Mouse (Mus musculus) embryonic facial prominence, embryonic 14.5 days (tissue): ENCODE results near the gene Wsb1. TPM values are rescaled to one million over a fixed set of nuclear protein-coding genes. Genes with fewer than 3 reads are reported as not detected.
A peak's percentile ranks its signal among the peaks of the same experiment; 100 is the strongest.

ENCODE experiments used
- ATAC-seq: fragments of 200-750 bp; cut with Nextera tagmentation; 2 replicates; pipeline ENCODE4 v1.8.0; 2017; ENCODE audit warnings: low read depth, moderate number of reproducible peaks, moderate TSS enrichment
- DNase-seq: peaks from one replicate; pipeline ENCODE4 v3.0.0-alpha.2; 2015; ENCODE audit warnings: low spot score
- H3K27ac ChIP-seq: fragments of 300-500 bp; sonication (generic); replicated peaks from 2 replicates; pipeline ENCODE4 v1.5.1; 2014; ENCODE audit warnings: low read depth, mild to moderate bottlenecking, low read length, moderate library complexity
- H3K27me3 ChIP-seq: fragments of 300-500 bp; sonication (generic); replicated peaks from 2 replicates; pipeline ENCODE4 v1.6.1; 2014; ENCODE audit warnings: low read length; ENCODE audit not compliant: control insufficient read depth, insufficient read depth
- H3K36me3 ChIP-seq: fragments of 300-500 bp; sonication (generic); 2 replicates; pipeline ENCODE4 v1.6.1; 2014; ENCODE audit warnings: low read length, mixed read lengths; ENCODE audit not compliant: control insufficient read depth, insufficient read depth
- H3K4me1 ChIP-seq: fragments of 300-500 bp; sonication (generic); 2 replicates; pipeline ENCODE4 v1.6.1; 2014; ENCODE audit warnings: antibody characterized with exemption, low read length; ENCODE audit not compliant: control insufficient read depth, insufficient read depth
- H3K4me2 ChIP-seq: fragments of 300-500 bp; sonication (generic); 2 replicates; pipeline ENCODE4 v1.6.1; 2014; ENCODE audit warnings: low read depth, mild to moderate bottlenecking, low read length, moderate library complexity, mixed read lengths
- H3K4me3 ChIP-seq: fragments of 300-500 bp; sonication (generic); 2 replicates; pipeline ENCODE4 v1.5.1; 2014; ENCODE audit warnings: low read depth, mild to moderate bottlenecking, low read length
- H3K9ac ChIP-seq: fragments of 300-500 bp; sonication (generic); 2 replicates; pipeline ENCODE4 v1.6.1; 2014; ENCODE audit warnings: low read depth, mild to moderate bottlenecking, low read length, moderate library complexity, mixed read lengths
- H3K9me3 ChIP-seq: fragments of 300-500 bp; sonication (generic); 2 replicates; pipeline ENCODE4 v1.6.1; 2016; ENCODE audit warnings: low read length; ENCODE audit not compliant: control insufficient read depth
- WGBS: fragments of 180-500 bp; shearing (Covaris S2); extraction: QIAGEN DNeasy Blood & Tissue Kit; methylation state at CpG from one replicate; pipeline ENCODE4 v1.1.7; 2014; 5-methylcytosine and 5-hydroxymethylcytosine counted together
- polyA plus RNA-seq: library from polyadenylated mRNA; unstranded; fragments of >200 nt; fragmentation: Nextera tagmentation; extraction: Ambion mirVana; gene quantifications from 2 replicates; pipeline ENCODE4 v1.2.1, GENCODE M21; 2014

The Wsb1 gene
- polyA plus RNA-seq, 1 experiment from 2014 or later, result 233 TPM

DNA sequence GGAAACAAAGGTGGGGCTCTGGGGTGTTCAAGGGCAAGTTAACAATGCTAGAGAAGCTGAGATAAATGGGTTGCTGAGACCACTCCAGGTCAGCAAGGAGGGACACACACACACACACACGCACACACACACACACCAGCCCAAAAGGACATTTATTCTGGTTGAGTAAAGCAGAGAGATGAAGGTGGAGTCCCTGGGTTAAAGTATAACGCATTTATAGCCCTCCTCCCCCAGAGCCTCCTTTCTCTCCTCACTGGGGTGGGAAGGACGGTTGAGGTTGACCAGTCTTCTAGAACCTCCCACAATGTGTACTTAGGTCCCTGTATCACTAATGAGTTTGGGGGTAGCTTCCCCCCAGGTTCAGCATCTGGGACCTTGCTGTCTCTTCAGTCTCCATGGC is 37.7 kb upstream of the Wsb1 start:
- Histone ChIP-seq H3K4me3 (no peak overlapping the region), H3K27me3 (no peaks in the 10 kb centered on the region), H3K27ac (no peak overlapping the region), H3K4me1 (no peaks in the 10 kb centered on the region), H3K9me3 (no peaks in the 10 kb centered on the region), H3K9ac (no peak overlapping the region), H3K4me2 (no peak overlapping the region), H3K36me3 (no peaks in the 10 kb centered on the region)
- ATAC-seq, result no peak
- 84% methylated on average over 3 of the region's 3 CpGs for WGBS
- no peak for DNase-seq

DNA sequence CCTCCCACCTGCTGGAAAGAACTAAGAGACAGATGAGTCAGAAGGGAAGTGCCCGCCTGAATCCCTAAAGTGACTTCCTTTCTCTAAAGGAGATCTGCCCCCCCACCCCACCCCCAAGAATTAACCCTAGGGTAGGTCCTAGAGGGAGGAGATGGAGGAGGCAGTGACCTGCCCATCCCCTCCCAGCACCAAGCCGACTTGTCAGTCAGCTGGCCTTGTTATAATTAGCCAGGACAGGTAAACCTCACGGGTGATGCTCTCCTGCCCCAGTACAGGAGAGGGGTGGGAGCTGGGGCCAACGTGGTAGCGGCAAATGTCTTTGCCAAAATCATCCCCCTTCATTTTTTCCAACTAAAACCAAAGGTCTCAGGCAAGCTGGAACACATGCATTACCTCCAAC is 37.2 kb upstream of the Wsb1 start:
- Histone ChIP-seq H3K9ac (no peak overlapping the region), H3K27me3 (no peaks in the 10 kb centered on the region), H3K4me1 (no peaks in the 10 kb centered on the region), H3K4me2 (no peak overlapping the region), H3K27ac (no peak overlapping the region), H3K4me3 (no peak overlapping the region), H3K36me3 (no peaks in the 10 kb centered on the region), H3K9me3 (no peaks in the 10 kb centered on the region)
- WGBS, result 44% methylated on average over 5 of the region's 5 CpGs
- DNase-seq (no peak), ATAC-seq (no peak)

GRCm38 (mm10) chr11:79290473-79290872 is 36.0 kb upstream of the Wsb1 start:
- Histone ChIP-seq H3K27me3 (no peaks in the 10 kb centered on the region), H3K4me1 (no peaks in the 10 kb centered on the region), H3K36me3 (no peaks in the 10 kb centered on the region), H3K9me3 (no peaks in the 10 kb centered on the region), H3K4me2 (no peak overlapping the region), H3K4me3 (no peak overlapping the region), H3K27ac (no peak overlapping the region), H3K9ac (no peak overlapping the region)
- ATAC-seq (no peak), DNase-seq (peak; percentile 81)
- 50% methylated on average over 2 of the region's 2 CpGs for WGBS

GRCm38 (mm10) chr11:79288913-79289640 is 34.6 kb upstream of the Wsb1 start:
- Histone ChIP-seq H3K9me3 (no peaks in the 10 kb centered on the region), H3K9ac (no peak overlapping the region), H3K4me2 (no peak overlapping the region), H3K27ac (no peak overlapping the region), H3K4me3 (no peak overlapping the region), H3K36me3 (no peaks in the 10 kb centered on the region), H3K27me3 (no peaks in the 10 kb centered on the region), H3K4me1 (no peaks in the 10 kb centered on the region)
- 79% methylated on average over 5 of the region's 5 CpGs for WGBS
- ATAC-seq (no peak), DNase-seq (no peak)

GRCm38 (mm10) chr11:79288278-79288843 is 33.9 kb upstream of the Wsb1 start:
- Histone ChIP-seq H3K27me3 (no peaks in the 10 kb centered on the region), H3K4me3 (no peak overlapping the region), H3K9ac (no peak overlapping the region), H3K27ac (no peak overlapping the region), H3K4me2 (no peak overlapping the region), H3K4me1 (no peaks in the 10 kb centered on the region), H3K9me3 (no peaks in the 10 kb centered on the region), H3K36me3 (no peaks in the 10 kb centered on the region)
- no peak for DNase-seq
- 73% methylated on average over 7 of the region's 7 CpGs for WGBS
- no peak for ATAC-seq

- Histone ChIP-seq H3K4me1 (no peaks in the 10 kb centered on the region), H3K27ac (no peak overlapping the region), H3K9me3 (no peaks in the 10 kb centered on the region), H3K4me2 (no peak overlapping the region), H3K36me3 (no peaks in the 10 kb centered on the region), H3K4me3 (no peak overlapping the region), H3K9ac (no peak overlapping the region), H3K27me3 (no peaks in the 10 kb centered on the region)
- WGBS, result 73% methylated on average over 5 of the region's 6 CpGs
- ATAC-seq (no peak), DNase-seq (peak; percentile 14)
Measured at GRCm38 (mm10) chr11:79287447-79287846, 33.0 kb upstream of the Wsb1 start.

DNA sequence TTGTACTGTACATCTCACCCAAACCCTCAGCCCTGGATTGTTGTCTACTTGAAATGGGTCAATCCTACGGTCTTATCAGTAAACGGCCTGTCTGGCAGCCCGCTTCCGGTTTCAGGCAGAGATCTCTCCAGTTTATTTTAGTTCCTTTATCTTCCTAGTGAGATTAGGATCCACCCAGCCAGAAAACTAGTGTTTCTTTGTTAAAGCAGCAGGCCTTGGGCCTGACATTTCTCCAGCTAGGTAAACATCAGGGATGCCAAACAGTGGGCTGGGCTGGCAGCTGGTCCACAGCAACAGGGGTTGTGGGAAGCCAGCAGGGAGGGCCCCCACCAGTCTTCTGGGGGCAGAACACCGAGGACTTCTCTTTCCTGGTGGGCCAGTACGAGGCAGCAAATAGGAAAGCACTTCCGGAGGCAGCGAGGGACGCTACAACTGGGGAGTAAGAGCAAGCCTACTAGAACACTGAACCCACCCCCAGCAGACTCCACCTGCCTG is 31.9 kb upstream of the Wsb1 start:
- Histone ChIP-seq H3K4me2 (no peak overlapping the region), H3K4me1 (no peaks in the 10 kb centered on the region), H3K9me3 (no peaks in the 10 kb centered on the region), H3K4me3 (no peak overlapping the region), H3K27ac (no peak overlapping the region), H3K9ac (no peak overlapping the region), H3K36me3 (no peaks in the 10 kb centered on the region), H3K27me3 (no peaks in the 10 kb centered on the region)
- ATAC-seq (no peak), DNase-seq (no peak)
- WGBS, result 79% methylated on average over 9 of the region's 9 CpGs

GRCm38 (mm10) chr11:79283350-79284030 is 29.0 kb upstream of the Wsb1 start:
- WGBS, result 94% methylated on average over 4 of the region's 4 CpGs
- ATAC-seq (no peak), DNase-seq (no peak)
- Histone ChIP-seq H3K27me3 (no peaks in the 10 kb centered on the region), H3K4me3 (no peak overlapping the region), H3K9me3 (no peaks in the 10 kb centered on the region), H3K27ac (no peak overlapping the region), H3K4me2 (no peak overlapping the region), H3K36me3 (no peaks in the 10 kb centered on the region), H3K4me1 (peaks cover 7% of the 10 kb centered on the region), H3K9ac (no peak overlapping the region)
